ENCODE assay signal across 19 mouse cellular contexts in genomic region chr17:13540446-13541241, GRCm38 (mm10).
DNase-seq lines count a peak whose midpoint lies in the region; ATAC-seq lines count a peak whose summit lies in the region.
"Had no signal": no experiment of that assay in that cellular context is flagged by ENCODE, and none has a peak within 500 bp of the region (broad histone marks: within the 10 kb centered on the region; RNA-seq: fewer than 3 reads in every experiment).

No protein-coding gene starts in this region.

- no peak overlapping the region for H3K4me3 ChIP-seq in hindbrain, embryonic 12.5 days
- no peak overlapping the region for H3K4me3 ChIP-seq in hindbrain, embryonic 14.5 days (replicated peaks; ENCODE audit: low read length)
- H3K4me3 ChIP-seq in limb, embryonic 10.5 days: no peak overlapping the region
- H3K4me3 ChIP-seq: erythroblast, embryonic 14.5 days; gastrocnemius, adult 2 months; heart, embryonic 15.5 days; hindbrain, embryonic 10.5 days had no signal

- H3K36me3 ChIP-seq in hindbrain, embryonic 12.5 days: no peaks in the 10 kb centered on the region
- no peaks in the 10 kb centered on the region for H3K36me3 ChIP-seq in hindbrain, embryonic 14.5 days (replicated peaks; ENCODE audit: control insufficient read depth, insufficient read depth)
- no peaks in the 10 kb centered on the region for H3K36me3 ChIP-seq in limb, embryonic 10.5 days
- H3K36me3 ChIP-seq: heart, embryonic 15.5 days; hindbrain, embryonic 10.5 days had no signal

- H3K4me1 ChIP-seq in hindbrain, embryonic 12.5 days: no peaks in the 10 kb centered on the region
- H3K4me1 ChIP-seq in hindbrain, embryonic 14.5 days (replicated peaks; ENCODE audit: control insufficient read depth, insufficient read depth, low read length): no peaks in the 10 kb centered on the region
- peaks cover 10% of the 10 kb centered on the region for H3K4me1 ChIP-seq in limb, embryonic 10.5 days
- H3K4me1 ChIP-seq: heart, embryonic 15.5 days; hindbrain, embryonic 10.5 days had no signal

- no peak overlapping the region for H3K9ac ChIP-seq in hindbrain, embryonic 12.5 days
- H3K9ac ChIP-seq in hindbrain, embryonic 14.5 days: no peak overlapping the region
- H3K9ac ChIP-seq: heart, embryonic 15.5 days; lung, embryonic 14.5 days had no signal

- WGBS in hindbrain, embryonic 12.5 days: 81% methylated on average over 7 of the region's 7 CpGs
- 80% methylated on average over 7 of the region's 7 CpGs for WGBS in hindbrain, embryonic 14.5 days
- WGBS in limb, embryonic 10.5 days: 80% methylated on average over 7 of the region's 7 CpGs

- H3K4me2 ChIP-seq in hindbrain, embryonic 12.5 days (replicated peaks): no peak overlapping the region
- no peak overlapping the region for H3K4me2 ChIP-seq in hindbrain, embryonic 14.5 days (replicated peaks)
- H3K4me2 ChIP-seq: heart, embryonic 15.5 days; lung, embryonic 14.5 days had no signal

- DNase-seq in hindbrain, embryonic 14.5 days (ENCODE audit: low spot score): no peak
- DNase-seq in retina, postnatal 1 day: peak; percentile 6
- DNase-seq in retina, embryonic 14.5 days (ENCODE audit: low spot score): no peak
- DNase-seq in limb, embryonic 10.5 days (ENCODE audit: low spot score): peak; percentile 47
- DNase-seq in thymus, postnatal 14 days: no peak
- no peak for DNase-seq in c-Kit-positive CD71-positive TER-119-positive erythroid progenitor cells, embryonic 14.5 days (ENCODE audit: low spot score)
- DNase-seq: adrenal gland, adult 8-10 months; cerebellum, adult 18-20 months; cerebellum, postnatal 36 days; gastrocnemius, adult 2 months; kidney, adult 18-20 months; kidney, postnatal 4 days; lung, embryonic 14.5 days; right cerebral cortex, postnatal 4 days; thymus, adult 2 months had no signal

- ATAC-seq in hindbrain, embryonic 12.5 days (ENCODE audit: low FRiP score): 0 out of 2 replicates have a peak, but pooled peaks have one; percentile 11
- no peak for ATAC-seq in hindbrain, embryonic 14.5 days (ENCODE audit: low FRiP score)

- H3K9me3 ChIP-seq in hindbrain, embryonic 12.5 days (replicated peaks): peaks cover 56% of the 10 kb centered on the region
- peaks cover 56% of the 10 kb centered on the region for H3K9me3 ChIP-seq in hindbrain, embryonic 14.5 days (ENCODE audit: control insufficient read depth, low read length)
- H3K9me3 ChIP-seq in limb, embryonic 10.5 days (replicated peaks): peaks cover 38% of the 10 kb centered on the region

- H3K27me3 ChIP-seq in hindbrain, embryonic 12.5 days: no peaks in the 10 kb centered on the region
- no peaks in the 10 kb centered on the region for H3K27me3 ChIP-seq in hindbrain, embryonic 14.5 days (ENCODE audit: control insufficient read depth, insufficient read depth, low read length)
- H3K27me3 ChIP-seq in limb, embryonic 10.5 days (ENCODE audit: low read depth, poor library complexity, severe bottlenecking): no peaks in the 10 kb centered on the region
- H3K27me3 ChIP-seq: heart, embryonic 15.5 days had no signal

- H3K27ac ChIP-seq in hindbrain, embryonic 12.5 days: no peak overlapping the region
- H3K27ac ChIP-seq in hindbrain, embryonic 14.5 days: no peak overlapping the region
- no peak overlapping the region for H3K27ac ChIP-seq in limb, embryonic 10.5 days
- H3K27ac ChIP-seq: gastrocnemius, adult 2 months; heart, embryonic 15.5 days; hindbrain, embryonic 10.5 days had no signal

Comparison
In these comparisons a context has a peak if more than half of its experiments do, and no peak if none do; other contexts are left out.
1. DNase-seq: peak in retina, postnatal 1 day (single experiment) and limb, embryonic 10.5 days (single experiment); none in hindbrain, embryonic 14.5 days (single experiment), retina, embryonic 14.5 days (single experiment), thymus, postnatal 14 days (single experiment) and c-Kit-positive CD71-positive TER-119-positive erythroid progenitor cells, embryonic 14.5 days (single experiment).